Mouse (Mus musculus) heart, embryonic 10.5 days (tissue): Measurements from ENCODE around the gene Dbt. TPM values are rescaled to one million over a fixed set of nuclear protein-coding genes. Genes with fewer than 3 reads are reported as not detected.

ENCODE experiments used
- DNase-seq: peaks from one replicate; pipeline ENCODE4 v3.0.0-alpha.2; 2017; ENCODE audit warnings: low spot score
- H3K27ac ChIP-seq: fragments of 300-500 bp; sonication (generic); 2 replicates; pipeline ENCODE4 v1.5.1; 2016; ENCODE audit warnings: mild to moderate bottlenecking
- H3K27me3 ChIP-seq: fragments of 300-500 bp; sonication (generic); 2 replicates; pipeline ENCODE4 v1.6.1; 2016; ENCODE audit warnings: mild to moderate bottlenecking; ENCODE audit not compliant: poor library complexity, insufficient read depth, severe bottlenecking
- H3K36me3 ChIP-seq: fragments of 300-500 bp; sonication (generic); 2 replicates; pipeline ENCODE4 v1.6.1; 2016; ENCODE audit warnings: mild to moderate bottlenecking, moderate library complexity
- H3K4me1 ChIP-seq: fragments of 300-500 bp; sonication (generic); 2 replicates; pipeline ENCODE4 v1.6.1; 2016; ENCODE audit warnings: mild to moderate bottlenecking
- H3K4me3 ChIP-seq: fragments of 300-500 bp; sonication (generic); 2 replicates; pipeline ENCODE4 v1.5.1; 2016; ENCODE audit warnings: mild to moderate bottlenecking, moderate library complexity
- H3K9me3 ChIP-seq: fragments of 300-500 bp; sonication (generic); 2 replicates; pipeline ENCODE4 v1.6.1; 2016; ENCODE audit warnings: mild to moderate bottlenecking, moderate library complexity
- WGBS: fragments of 180-500 bp; shearing (Covaris S2); methylation state at CpG from one replicate; pipeline ENCODE4 v1.1.7; 2016; 5-methylcytosine and 5-hydroxymethylcytosine counted together
- polyA plus RNA-seq: library from polyadenylated mRNA; unstranded; fragments of >200 nt; fragmentation: Nextera tagmentation; extraction: Ambion mirVana; gene quantifications from 2 replicates; pipeline ENCODE4 v1.2.1, GENCODE M21; 2016

Dbt gene
- polyA plus RNA-seq, 1 experiment from 2014 or later = 23.7 TPM

- WGBS = 87% methylated on average over 1 of the region's 1 CpGs
- DNase-seq = no peak
Measured at GRCm38 (mm10) chr3:116495671-116496070, 17.2 kb upstream of the Dbt start.

GRCm38 (mm10) chr3:116507772-116508351 lies 5.0 kb upstream of the Dbt start, which contains the start of gene Rtca:
Rtca (minus strand) TSS chr3:116508208.
- DNase-seq = peak; percentile 99
- no peaks in the 10 kb centered on the region for H3K9me3 ChIP-seq
- H3K27me3 ChIP-seq = no peaks in the 10 kb centered on the region
- peaks cover 23% of the 10 kb centered on the region for H3K4me1 ChIP-seq
- H3K27ac ChIP-seq = peak within 1 kb of the TSS; percentile 91
- peaks cover 34% of the 10 kb centered on the region for H3K36me3 ChIP-seq
- under 1% methylated on average over 44 of the region's 44 CpGs for WGBS
- H3K4me3 ChIP-seq = peak within 1 kb of the TSS; percentile 99

More at GRCm38 (mm10) chr3:116495671-116496070, 17.2 kb upstream of the Dbt start:
- no peaks in the 10 kb centered on the region for H3K4me1 ChIP-seq
- no peaks in the 10 kb centered on the region for H3K27me3 ChIP-seq
- H3K9me3 ChIP-seq = no peaks in the 10 kb centered on the region
- no peak overlapping the region for H3K4me3 ChIP-seq
- peaks cover 87% of the 10 kb centered on the region for H3K36me3 ChIP-seq
- H3K27ac ChIP-seq = no peak overlapping the region

DNA sequence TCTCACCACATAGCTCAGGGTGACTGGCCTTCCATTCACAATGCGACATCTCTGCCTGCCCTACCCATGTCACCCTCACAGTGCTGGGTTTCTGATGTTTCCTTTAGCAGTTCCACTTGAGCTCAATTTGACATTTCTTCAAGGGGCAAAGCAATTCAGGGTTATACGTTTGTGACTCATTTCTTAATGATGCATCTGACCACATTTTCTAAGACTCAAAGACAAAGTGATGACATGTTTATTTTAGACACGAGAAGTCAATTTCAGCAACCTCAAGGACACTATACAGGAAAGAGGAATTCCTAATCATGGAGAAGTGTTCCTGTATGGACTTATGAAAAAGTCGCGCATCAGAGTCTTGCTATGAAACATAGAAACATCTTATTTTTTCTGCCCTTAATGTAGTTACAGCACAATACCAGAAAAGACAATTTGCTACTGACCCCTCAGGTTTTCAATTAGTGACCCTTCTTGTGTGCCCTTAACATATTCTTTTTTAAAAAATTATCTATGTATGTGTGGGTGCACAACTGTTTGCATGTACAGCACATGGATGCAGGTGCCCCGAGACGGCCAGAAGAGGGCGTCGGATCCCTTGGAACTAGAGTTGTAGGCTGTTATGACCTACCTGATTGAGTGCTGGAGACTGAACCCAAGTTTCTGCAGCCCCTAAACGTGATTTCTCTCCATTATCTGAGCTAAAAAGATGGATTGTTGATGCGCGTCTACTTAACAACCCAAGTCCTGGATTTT lies 543 bp upstream of the Dbt start:
- WGBS = 38% methylated on average over 12 of the region's 12 CpGs
- H3K4me3 ChIP-seq = peak overlapping the region; percentile 74
- H3K36me3 ChIP-seq = no peaks in the 10 kb centered on the region; the same call in 1 of the 2 replicates
- peak; percentile 80 for DNase-seq
- no peaks in the 10 kb centered on the region for H3K9me3 ChIP-seq
- H3K4me1 ChIP-seq = peaks cover 24% of the 10 kb centered on the region
- peak overlapping the region; percentile 83; the same call in 1 of the 2 replicates for H3K27ac ChIP-seq
- no peaks in the 10 kb centered on the region for H3K27me3 ChIP-seq

- 78% methylated on average over 12 of the region's 12 CpGs for WGBS
- H3K4me3 ChIP-seq = no peak overlapping the region
- H3K9me3 ChIP-seq = no peaks in the 10 kb centered on the region
- no peak for DNase-seq
- H3K4me1 ChIP-seq = peaks cover 2% of the 10 kb centered on the region; the same call in 1 of the 2 replicates
- H3K36me3 ChIP-seq = peaks cover 26% of the 10 kb centered on the region
- H3K27me3 ChIP-seq = no peaks in the 10 kb centered on the region
- no peak overlapping the region for H3K27ac ChIP-seq
Measured at GRCm38 (mm10) chr3:116520141-116520761, 7.4 kb downstream of the Dbt start.

GRCm38 (mm10) chr3:116529741-116530140 lies 16.9 kb downstream of the Dbt start:
- Histone ChIP-seq H3K27ac (peak overlapping the region; percentile 77), H3K36me3 (peaks cover 21% of the 10 kb centered on the region), H3K9me3 (no peaks in the 10 kb centered on the region), H3K4me1 (peaks cover 13% of the 10 kb centered on the region), H3K27me3 (peaks cover 5% of the 10 kb centered on the region; the same call in 1 of the 2 replicates), H3K4me3 (no peak overlapping the region)
- 42% methylated on average over 5 of the region's 5 CpGs for WGBS
- DNase-seq = no peak

- WGBS = 89% methylated on average over 4 of the region's 4 CpGs
- 0 out of 2 replicates have a peak overlapping the region, but pooled peaks have one; percentile 77 for H3K27ac ChIP-seq
- H3K27me3 ChIP-seq = peaks cover 5% of the 10 kb centered on the region; the same call in 1 of the 2 replicates
- peaks cover 17% of the 10 kb centered on the region for H3K4me1 ChIP-seq
- H3K9me3 ChIP-seq = no peaks in the 10 kb centered on the region
- no peak overlapping the region for H3K4me3 ChIP-seq
- DNase-seq = no peak
- peaks cover 27% of the 10 kb centered on the region for H3K36me3 ChIP-seq
Measured at GRCm38 (mm10) chr3:116530826-116531225, 18.0 kb downstream of the Dbt start.

- Histone ChIP-seq H3K4me3 (peak overlapping the region; percentile 37), H3K27ac (peak overlapping the region; percentile 77), H3K4me1 (peaks cover 21% of the 10 kb centered on the region), H3K9me3 (no peaks in the 10 kb centered on the region), H3K27me3 (peaks cover 5% of the 10 kb centered on the region; the same call in 1 of the 2 replicates), H3K36me3 (peaks cover 64% of the 10 kb centered on the region)
- DNase-seq = peak; percentile 95
- 23% methylated on average over 16 of the region's 16 CpGs for WGBS
Measured at GRCm38 (mm10) chr3:116536428-116537199, 23.7 kb downstream of the Dbt start.

DNA sequence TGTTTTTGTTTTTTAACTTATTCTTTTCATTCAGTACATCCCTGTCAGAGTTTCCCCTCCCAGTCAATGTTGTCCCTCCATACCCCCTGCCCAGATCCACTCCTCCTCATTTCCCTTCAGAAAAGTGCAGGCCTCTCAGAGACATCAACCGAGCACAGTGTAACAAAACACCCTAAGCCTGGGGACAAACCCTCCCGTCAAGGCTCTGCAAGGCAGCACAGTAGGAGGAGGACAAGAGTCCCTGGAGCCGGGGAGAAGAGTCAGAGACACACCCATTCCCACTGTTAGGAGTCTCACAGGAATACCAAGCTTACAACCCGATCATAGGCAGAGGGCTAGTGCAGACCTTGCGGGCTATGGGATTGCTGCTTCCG lies 24.3 kb downstream of the Dbt start:
- no peak overlapping the region for H3K4me3 ChIP-seq
- peaks cover 70% of the 10 kb centered on the region for H3K36me3 ChIP-seq
- DNase-seq = no peak
- WGBS = 44% methylated on average over 6 of the region's 6 CpGs
- peak overlapping the region; percentile 77 for H3K27ac ChIP-seq
- no peaks in the 10 kb centered on the region for H3K9me3 ChIP-seq
- H3K4me1 ChIP-seq = peaks cover 23% of the 10 kb centered on the region
- peaks cover 5% of the 10 kb centered on the region; the same call in 1 of the 2 replicates for H3K27me3 ChIP-seq

GRCm38 (mm10) chr3:116542070-116542469 lies 29.2 kb downstream of the Dbt start:
- WGBS = 77% methylated on average over 2 of the region's 2 CpGs
- no peak for DNase-seq
- H3K27me3 ChIP-seq = no peaks in the 10 kb centered on the region
- H3K27ac ChIP-seq = no peak overlapping the region
- peaks cover 12% of the 10 kb centered on the region for H3K4me1 ChIP-seq
- no peaks in the 10 kb centered on the region for H3K9me3 ChIP-seq
- no peak overlapping the region for H3K4me3 ChIP-seq
- peaks cover 83% of the 10 kb centered on the region for H3K36me3 ChIP-seq

DNA sequence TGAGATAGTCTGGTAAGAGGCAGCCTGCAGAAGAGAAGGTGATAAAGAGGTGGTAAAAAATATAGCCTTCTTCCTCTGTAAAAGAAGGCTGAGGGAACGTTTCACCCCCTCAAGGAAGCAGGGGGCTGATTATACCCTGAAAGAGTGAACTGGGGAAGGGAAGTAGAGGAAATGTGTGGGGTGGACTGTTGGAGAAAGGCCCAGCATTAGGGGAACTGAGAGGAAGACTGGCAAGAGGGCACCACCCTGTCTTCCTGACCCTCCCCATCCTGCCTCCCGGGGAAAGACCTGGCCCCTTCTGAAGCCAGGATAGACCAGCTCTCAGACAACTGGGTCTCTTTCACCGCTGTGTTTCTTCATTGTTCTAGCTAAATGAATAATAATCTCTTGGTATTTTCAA lies 29.7 kb downstream of the Dbt start:
- WGBS = 66% methylated on average over 3 of the region's 3 CpGs
- H3K4me1 ChIP-seq = peaks cover 7% of the 10 kb centered on the region
- H3K9me3 ChIP-seq = no peaks in the 10 kb centered on the region
- H3K36me3 ChIP-seq = peaks cover 88% of the 10 kb centered on the region
- H3K4me3 ChIP-seq = no peak overlapping the region
- no peak for DNase-seq
- no peaks in the 10 kb centered on the region for H3K27me3 ChIP-seq
- no peak overlapping the region for H3K27ac ChIP-seq

- Histone ChIP-seq H3K27me3 (no peaks in the 10 kb centered on the region), H3K4me1 (peaks cover 2% of the 10 kb centered on the region; the same call in 1 of the 2 replicates), H3K4me3 (no peak overlapping the region), H3K36me3 (peaks cover 84% of the 10 kb centered on the region), H3K9me3 (no peaks in the 10 kb centered on the region), H3K27ac (no peak overlapping the region)
- DNase-seq = no peak
- WGBS = 93% methylated on average over 5 of the region's 5 CpGs
Measured at GRCm38 (mm10) chr3:116547430-116547829, 34.6 kb downstream of the Dbt start.

DNA sequence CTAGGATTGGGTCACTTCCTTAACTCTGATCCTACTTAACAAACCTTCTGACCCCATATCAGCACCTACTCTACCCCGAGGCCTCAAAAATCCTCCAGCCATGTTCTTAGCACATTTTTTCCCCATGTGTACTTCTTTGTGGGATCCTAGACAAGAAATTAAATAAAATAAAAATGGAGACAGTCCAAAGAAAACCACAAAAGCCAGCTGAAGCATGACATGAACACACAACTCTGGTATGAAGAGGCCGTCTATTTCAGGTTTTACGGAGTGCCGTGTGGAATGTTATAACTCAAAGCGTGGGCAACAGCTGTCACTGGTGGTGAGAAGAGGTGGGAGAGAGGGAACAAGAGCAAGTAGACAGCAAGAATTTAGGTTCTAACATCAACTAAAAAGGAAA lies 38.5 kb downstream of the Dbt start:
- H3K27ac ChIP-seq = no peak overlapping the region
- peaks cover 51% of the 10 kb centered on the region for H3K36me3 ChIP-seq
- peak; percentile 30 for DNase-seq
- H3K27me3 ChIP-seq = no peaks in the 10 kb centered on the region
- H3K4me3 ChIP-seq = no peak overlapping the region
- no peaks in the 10 kb centered on the region for H3K4me1 ChIP-seq
- H3K9me3 ChIP-seq = no peaks in the 10 kb centered on the region
- 92% methylated on average over 5 of the region's 5 CpGs for WGBS
